In genomic region chr3:79968426-79968825, GRCm38 (mm10) we compare ENCODE assay signal across 17 mouse cellular contexts.
"Had no signal": no experiment of that assay in that cellular context is flagged by ENCODE, and none has a peak within 500 bp of the region (broad histone marks: within the 10 kb centered on the region; RNA-seq: fewer than 3 reads in every experiment).

No protein-coding gene starts in this region.

- H3K36me3 ChIP-seq: lung, embryonic 15.5 days; midbrain, embryonic 13.5 days; midbrain, embryonic 15.5 days; neural tube, embryonic 12.5 days; stomach, embryonic 15.5 days had no signal

- H3K9me3 ChIP-seq: lung, embryonic 15.5 days; megakaryocyte, embryonic 14.5 days; midbrain, embryonic 13.5 days; midbrain, embryonic 15.5 days; neural tube, embryonic 12.5 days; stomach, embryonic 15.5 days had no signal

- DNase-seq: lung, adult 2 months; lung, postnatal 14 days; lung, postnatal 36 days; right cerebral cortex, postnatal 14 days; thymus, adult 2 months; thymus, postnatal 25 days; thymus, postnatal 4 days had no signal

- H3K27me3 ChIP-seq: lung, embryonic 15.5 days; megakaryocyte, embryonic 14.5 days; midbrain, embryonic 13.5 days; midbrain, embryonic 15.5 days; neural tube, embryonic 12.5 days; stomach, embryonic 15.5 days had no signal

- H3K4me3 ChIP-seq: lung, embryonic 15.5 days; megakaryocyte, embryonic 14.5 days; midbrain, embryonic 13.5 days; midbrain, embryonic 15.5 days; neural tube, embryonic 12.5 days; stomach, embryonic 15.5 days had no signal

- H3K27ac ChIP-seq: lung, embryonic 15.5 days; macrophage; midbrain, embryonic 13.5 days; midbrain, embryonic 15.5 days; neural tube, embryonic 12.5 days; stomach, embryonic 15.5 days; stomach, postnatal 0 days had no signal

- H3K4me2 ChIP-seq: lung, embryonic 15.5 days; midbrain, embryonic 11.5 days; midbrain, embryonic 13.5 days; midbrain, embryonic 15.5 days; neural tube, embryonic 12.5 days; stomach, embryonic 15.5 days had no signal

- H3K4me1 ChIP-seq: lung, embryonic 15.5 days; midbrain, embryonic 13.5 days; midbrain, embryonic 15.5 days; neural tube, embryonic 12.5 days; stomach, embryonic 15.5 days had no signal

- ATAC-seq: lung, postnatal 0 days; midbrain, embryonic 13.5 days; midbrain, embryonic 15.5 days had no signal

- H3K9ac ChIP-seq: lung, embryonic 15.5 days; midbrain, embryonic 13.5 days; midbrain, embryonic 15.5 days; neural tube, embryonic 12.5 days; stomach, embryonic 15.5 days had no signal
